Mouse (Mus musculus) olfactory bulb, adult 2 months (tissue): ENCODE measurements around the gene Ccdc88c.

ENCODE experiments used
- CTCF ChIP-seq: fragments of 200-500 bp; IDR thresholded peaks from 2 replicates; pipeline ENCODE4 v1.5.1; 2012; ENCODE audit warnings: low read depth, mild to moderate bottlenecking, low read length, moderate library complexity; ENCODE audit not compliant: insufficient read depth
- POLR2A ChIP-seq: fragments of 200-500 bp; IDR thresholded peaks from 2 replicates; pipeline ENCODE4 v1.6.1; 2012; ENCODE audit warnings: mild to moderate bottlenecking, low read depth, low read length, moderate library complexity; ENCODE audit not compliant: insufficient read depth

GRCm38 (mm10) chr12:101027451-101028246, 1.2 kb downstream of the Ccdc88c start:
- TF ChIP-seq POLR2A (no peak), CTCF (no peak)
